Mouse (Mus musculus): ENCODE results near the gene Zfp605.

The Zfp605 gene

DNA sequence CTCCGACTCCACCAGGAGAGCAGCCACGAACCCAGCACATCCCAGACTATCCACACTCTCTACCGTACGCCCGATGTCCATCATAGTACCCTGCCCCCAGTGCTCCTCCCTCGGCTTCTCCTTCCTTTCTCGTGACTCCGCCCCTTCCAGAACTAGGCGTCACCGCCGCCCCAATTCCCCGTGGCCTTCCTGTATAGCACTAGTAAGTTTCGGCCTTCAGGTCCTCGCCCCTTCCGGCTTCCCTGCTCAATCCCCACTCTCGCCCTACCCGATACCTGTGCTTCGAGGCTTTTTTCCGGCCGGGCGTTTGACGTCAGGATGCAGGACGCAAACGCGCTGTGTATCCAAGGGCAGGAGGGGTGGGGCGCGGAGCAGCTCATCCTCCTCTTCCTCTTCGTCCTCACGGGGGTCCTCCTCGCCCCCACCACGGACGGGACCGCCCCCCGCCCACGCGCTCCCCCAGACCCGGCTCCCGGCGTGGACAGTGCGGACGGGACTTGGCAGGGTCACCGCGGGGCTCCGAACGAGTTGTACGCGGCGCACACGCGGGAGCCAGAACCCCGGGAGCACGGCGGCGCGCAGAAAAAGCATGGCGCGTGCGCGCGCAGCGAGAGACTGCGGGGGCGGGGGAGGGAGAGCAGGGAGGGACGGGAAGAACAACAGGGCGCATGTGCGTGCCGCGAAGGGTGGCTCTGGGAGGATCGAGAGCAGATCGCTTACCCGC lies 2.1 kb upstream of the Zfp605 start, which contains the start of gene Gtpbp6:
Gene Gtpbp6, minus strand, starts transcription at position 617 of the 724 bp plus-strand sequence.
- under 1% methylated on average over 70 of the region's 71 CpGs for WGBS

DNA sequence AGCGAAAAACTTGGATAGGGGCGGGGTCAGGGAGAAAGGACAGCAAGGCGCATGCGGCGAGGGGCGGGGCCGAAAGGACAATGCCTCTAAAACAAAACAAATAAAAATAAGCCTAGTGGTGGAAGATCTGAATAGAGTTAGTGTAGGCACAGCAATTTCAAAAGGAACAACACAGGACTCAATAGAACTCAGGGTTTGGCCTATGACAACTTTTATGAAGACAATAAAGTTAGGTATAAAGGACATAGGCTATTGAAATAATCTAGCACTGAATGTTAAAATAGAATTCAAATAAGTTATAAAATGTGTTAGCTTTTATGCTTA lies 1.6 kb upstream of the Zfp605 start:
- 0% methylated on average over 7 of the region's 7 CpGs for WGBS

DNA sequence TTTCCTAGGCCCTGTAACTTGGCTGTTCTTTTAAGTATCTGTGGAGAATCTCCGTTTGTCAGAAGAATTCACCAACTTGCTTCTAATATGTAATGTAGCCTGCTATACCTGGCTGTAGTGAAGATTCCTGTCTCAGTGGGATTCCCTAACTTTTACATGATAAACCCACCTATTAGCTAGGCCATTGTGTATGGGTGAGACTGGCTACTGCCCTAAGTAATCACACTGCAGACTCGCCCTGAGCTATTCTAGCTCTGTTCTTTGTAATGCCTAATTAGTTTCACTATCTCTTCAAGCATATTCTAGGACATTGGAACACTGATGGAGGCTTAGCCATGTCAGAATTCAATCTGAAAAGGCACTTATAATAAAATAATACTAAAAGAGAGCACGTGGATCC lies 12.5 kb downstream of the Zfp605 start:
- WGBS = 91% methylated on average over 3 of the region's 3 CpGs

DNA sequence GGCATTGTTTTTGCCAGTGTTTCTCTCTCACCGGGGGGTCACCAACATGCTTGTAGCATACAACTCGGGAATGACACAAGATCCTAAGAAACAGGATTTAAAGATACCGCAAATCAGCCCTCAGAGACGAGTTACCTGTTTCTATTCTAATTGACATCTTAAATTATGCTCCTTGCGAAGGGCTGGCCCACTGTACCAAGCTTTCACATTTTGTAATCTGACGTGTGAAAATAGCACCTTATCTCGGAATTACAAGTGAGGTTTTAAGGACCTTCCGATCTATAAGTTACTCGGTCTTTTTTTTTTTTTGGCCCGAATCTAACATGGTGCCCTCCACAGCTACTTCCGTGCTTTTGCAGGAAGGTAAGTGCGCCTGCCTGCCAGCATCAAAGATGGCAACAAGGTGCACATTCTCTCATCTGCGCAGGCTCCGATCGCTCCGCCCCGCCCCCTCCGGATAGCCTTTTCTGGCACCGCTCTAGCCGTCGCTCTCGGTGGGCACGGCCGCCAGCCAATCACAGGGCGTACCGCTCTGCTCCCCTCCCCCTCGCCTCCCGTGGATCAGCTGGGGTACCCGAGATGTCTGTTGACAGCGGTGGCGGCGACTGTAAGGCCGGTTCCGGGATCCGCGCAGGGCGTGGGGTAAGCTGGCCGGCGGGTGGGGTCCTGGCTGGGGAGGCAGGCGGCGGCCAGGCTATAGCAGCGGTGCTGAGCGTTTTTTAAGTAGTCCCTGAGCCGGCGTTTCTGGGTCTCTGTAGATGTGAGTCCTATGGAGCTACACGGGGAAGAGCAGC lies 25.6 kb downstream of the Zfp605 start, which contains the start of gene Chfr:
Gene Chfr, plus strand, starts transcription at position 550 of the 794 bp plus-strand sequence.
- WGBS = 1% methylated on average over 46 of the region's 46 CpGs

DNA sequence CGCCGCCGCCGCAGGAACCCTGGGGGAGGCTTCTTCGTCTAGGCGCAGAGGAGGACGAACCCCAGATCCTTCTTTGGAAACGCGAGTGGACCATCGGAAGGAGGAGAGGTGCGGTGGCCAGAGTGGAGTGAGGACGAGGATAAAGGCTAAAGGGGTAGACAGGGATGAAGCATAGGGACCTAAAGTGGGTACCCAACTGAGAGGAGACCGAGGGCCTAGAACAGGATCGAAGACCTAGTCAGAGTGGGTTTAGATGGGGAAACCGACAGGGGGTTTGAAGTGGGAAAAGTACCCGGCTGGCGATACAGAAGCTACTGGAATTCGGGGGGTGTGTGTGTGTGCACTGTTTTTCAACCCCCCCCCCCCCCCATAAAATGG lies 26.2 kb downstream of the Zfp605 start:
- WGBS = 3% methylated on average over 18 of the region's 18 CpGs

DNA sequence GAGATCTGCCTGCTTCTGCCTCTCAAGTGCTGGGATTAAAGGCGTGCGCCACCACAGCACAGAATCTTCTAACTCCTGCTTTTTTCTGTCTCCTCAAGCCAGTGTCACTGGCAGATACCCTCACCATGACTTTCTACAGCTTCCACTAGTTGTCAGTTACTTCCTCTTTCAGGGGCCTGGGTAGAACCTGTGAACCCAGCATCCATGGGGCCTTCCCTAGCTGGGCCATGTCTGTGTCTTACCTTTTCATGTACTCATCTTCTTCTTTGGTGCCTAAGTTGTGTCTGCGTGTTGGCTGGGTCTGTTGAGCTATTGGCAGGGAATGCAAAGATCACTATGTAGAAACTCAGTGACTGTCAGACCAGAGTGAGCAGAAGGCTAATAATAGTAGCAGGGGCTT lies 27.9 kb downstream of the Zfp605 start:
- WGBS = over 99% methylated on average over 3 of the region's 3 CpGs

DNA sequence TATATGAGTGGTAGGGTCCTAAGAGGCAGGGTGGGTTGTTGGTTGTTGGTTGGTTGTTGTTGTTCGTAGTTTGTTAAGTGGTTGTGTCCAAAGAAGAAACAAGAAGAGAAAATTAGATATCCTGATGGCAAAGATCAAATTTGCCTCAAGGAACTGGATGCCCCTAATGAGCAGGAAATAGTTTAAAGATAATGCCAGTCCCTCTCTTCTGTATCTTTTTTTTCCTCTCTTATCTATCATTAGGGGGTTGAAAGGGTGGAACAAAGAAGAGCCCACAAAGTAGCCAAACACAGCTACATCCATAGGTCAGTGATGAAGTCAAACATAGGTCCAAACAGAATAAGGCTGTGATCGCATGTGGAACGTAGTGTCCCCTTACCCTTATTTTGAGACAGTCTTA lies 29.4 kb downstream of the Zfp605 start:
- WGBS = 92% methylated on average over 3 of the region's 3 CpGs

DNA sequence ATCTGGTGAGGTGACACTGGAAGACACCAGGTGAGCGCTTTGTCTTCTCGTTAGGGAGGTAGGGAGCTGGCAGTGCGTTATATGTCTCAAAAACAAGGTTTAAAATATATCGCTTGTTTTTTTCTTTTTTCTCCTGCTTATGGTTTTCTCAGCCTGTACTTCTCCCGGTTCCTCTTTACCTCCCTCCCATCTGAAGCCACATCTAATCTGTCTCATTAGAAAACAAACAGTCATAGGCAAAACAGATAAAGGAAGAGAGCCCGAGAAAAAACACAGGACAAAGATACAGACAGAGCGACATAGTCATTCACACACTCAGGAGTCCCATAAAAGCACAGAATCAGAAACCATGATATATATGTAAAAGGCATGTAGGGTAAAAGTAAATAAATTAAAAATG lies 30.5 kb downstream of the Zfp605 start:
- 92% methylated on average over 7 of the region's 7 CpGs for WGBS

DNA sequence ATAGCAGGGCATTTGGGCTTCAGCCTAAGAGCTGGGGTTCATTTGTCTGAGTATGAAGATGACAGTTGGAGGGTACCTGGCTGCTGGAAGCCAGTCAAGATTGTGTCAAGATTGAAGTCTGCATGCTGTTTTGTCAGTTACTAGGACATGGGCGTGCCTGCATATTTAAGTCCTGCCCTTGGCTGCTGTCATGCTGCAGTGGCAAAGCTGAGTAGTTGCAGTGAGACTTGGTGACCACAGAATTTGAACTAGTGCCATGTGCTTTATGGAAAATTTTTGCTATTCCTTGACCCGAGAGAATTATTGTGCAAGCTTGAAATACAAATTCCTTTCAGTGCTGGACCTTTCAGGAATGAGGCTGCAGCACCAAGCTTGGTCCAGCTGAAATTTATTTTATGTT lies 32.4 kb downstream of the Zfp605 start:
- WGBS = 90% methylated on average over 2 of the region's 2 CpGs

DNA sequence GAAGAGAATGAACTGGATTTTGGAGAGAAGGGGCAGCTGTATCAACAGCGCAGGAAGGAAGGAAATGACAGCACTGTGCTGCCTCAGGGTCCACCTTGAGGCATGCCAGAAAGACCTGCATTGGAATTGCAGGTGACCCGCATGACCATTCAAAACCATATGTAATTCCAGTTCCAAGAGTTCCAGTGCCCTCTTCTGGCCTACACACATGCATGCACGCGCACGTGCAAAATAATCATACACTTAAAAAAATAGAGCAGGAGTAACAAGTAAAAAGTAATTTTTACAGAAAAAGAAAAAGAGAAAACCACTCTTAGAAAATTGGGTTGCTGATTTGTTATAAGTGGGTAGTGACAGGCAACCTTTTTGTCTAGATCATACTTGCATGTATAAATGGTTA lies 33.1 kb downstream of the Zfp605 start:
- 81% methylated on average over 5 of the region's 5 CpGs for WGBS

DNA sequence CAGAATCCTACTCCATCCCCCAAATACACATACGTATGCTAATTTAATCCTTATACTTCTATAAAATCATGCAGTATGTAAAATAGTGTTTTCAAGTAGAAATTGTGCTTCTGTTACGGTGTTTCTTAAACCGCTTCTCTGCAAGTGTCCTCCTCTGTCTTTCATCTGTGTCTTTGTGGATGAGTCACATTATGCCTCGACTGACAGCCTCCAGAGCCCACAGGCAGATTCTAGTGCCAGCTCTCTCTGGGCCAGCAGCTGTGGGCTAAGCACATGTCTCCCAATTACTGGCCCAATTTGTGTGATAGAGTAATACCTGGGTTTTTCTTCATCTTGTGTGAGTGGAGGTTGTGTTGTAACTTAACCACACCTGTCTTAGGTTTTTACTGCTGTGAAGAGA lies 59.5 kb downstream of the Zfp605 start:
- 65% methylated on average over 4 of the region's 4 CpGs for WGBS

DNA sequence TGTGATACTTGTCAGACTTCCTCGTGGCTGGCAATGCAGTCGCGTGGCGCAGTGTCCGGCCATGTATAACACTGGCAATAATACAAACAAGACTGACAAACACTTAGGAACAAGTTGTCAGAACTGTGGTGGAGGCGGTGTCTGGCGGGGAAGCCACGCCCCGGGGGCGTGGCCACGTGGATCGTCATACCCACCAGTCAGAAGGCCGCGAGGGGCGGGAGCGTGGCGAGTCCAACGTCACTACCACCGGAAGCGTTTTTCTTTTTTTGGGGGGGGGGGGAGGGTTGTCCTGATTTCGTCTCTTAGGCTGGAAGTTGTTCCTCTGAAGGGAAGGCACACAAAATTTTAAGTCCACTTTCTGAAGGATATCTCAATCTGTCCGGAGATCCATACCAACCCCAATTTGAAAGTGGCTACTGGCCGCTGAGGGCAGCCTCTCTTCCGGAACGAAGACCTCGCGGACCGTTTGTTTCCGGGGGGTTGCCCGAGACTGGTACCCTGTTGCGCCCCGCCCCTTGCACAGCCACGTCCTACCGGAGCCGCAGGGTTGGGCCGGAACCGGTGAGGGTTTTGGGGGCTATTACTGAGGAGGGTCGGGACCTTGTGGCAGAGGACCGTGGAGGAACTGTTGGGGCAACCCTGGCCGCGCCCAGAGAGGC lies 66.6 kb downstream of the Zfp605 start, which contains the start of gene Golga3:
Gene Golga3, plus strand, starts transcription at position 340 of the 659 bp plus-strand sequence.
- under 1% methylated on average over 41 of the region's 41 CpGs for WGBS

DNA sequence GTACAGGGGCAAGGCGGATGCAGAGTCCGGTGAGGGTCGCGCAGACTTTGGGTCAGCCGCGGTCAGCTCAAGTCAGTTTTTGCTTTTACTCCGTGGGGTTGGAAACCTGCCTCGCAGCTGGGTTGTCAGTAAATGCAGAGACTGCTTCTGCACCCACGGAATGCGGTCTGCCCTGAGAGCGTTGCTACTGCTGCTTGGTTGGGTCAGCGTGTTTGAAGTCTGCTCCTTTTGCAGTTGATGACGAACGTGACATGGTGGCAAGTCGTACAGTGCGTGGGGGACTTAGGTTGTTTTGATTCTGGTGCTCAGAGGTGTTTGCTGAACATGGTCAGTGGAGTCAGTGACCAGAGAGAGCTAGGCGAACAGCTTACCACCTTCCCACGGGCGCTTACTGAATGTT lies 67.1 kb downstream of the Zfp605 start:
- WGBS = 2% methylated on average over 19 of the region's 19 CpGs

DNA sequence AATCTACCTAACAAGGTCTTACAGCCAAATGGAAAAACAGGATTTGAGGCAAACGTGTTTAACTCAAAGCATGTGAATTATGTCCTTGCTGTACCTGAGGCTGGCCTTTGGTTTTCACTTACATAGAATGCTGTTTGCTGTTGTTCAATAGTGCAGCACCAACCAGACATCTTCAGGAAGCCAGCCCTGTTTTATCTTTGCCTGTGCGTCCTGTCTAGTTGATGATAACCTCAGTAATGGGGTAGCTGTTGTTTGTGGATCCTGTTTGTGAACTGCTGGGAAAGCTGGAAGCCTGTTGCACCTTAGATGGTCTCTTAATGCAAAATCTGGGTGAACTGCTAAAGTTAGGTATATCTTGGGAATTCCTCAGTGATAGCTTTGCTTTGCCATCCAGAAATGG lies 68.7 kb downstream of the Zfp605 start:
- WGBS = 87% methylated on average over 2 of the region's 2 CpGs

All from cerebral cortex, adult 2 months (tissue).